Mouse (Mus musculus) 416B (cell line): ENCODE measurements around the gene Tcf25.
A peak's percentile ranks its signal among the peaks of the same experiment; 100 is the strongest.
"Not testable (repeated sequence)": the region's sequence is repeated elsewhere in the genome, so short reads cannot be mapped to it uniquely, and the experiment has no call there.

Source experiments
- DNase-seq: peaks from one replicate; pipeline ENCODE4 v3.0.0; 2011; ENCODE audit warnings: low read depth

The Tcf25 gene

GRCm38 (mm10) chr8:123428939-123429721, 55.6 kb downstream of the Tcf25 start:
- DNase-seq, result no peak

- DNase-seq, result not testable (repeated sequence)
Measured at GRCm38 (mm10) chr8:123429722-123430013, 56.1 kb downstream of the Tcf25 start.

GRCm38 (mm10) chr8:123430936-123431335, 57.4 kb downstream of the Tcf25 start:
- DNase-seq, result not testable (repeated sequence)

GRCm38 (mm10) chr8:123431616-123432365, 58.2 kb downstream of the Tcf25 start:
- DNase-seq, result no peak

GRCm38 (mm10) chr8:123432381-123432780, 58.8 kb downstream of the Tcf25 start:
- DNase-seq, result no peak

GRCm38 (mm10) chr8:123433241-123433974, 59.9 kb downstream of the Tcf25 start:
- not testable (repeated sequence) for DNase-seq

GRCm38 (mm10) chr8:123441788-123442187, 68.2 kb downstream of the Tcf25 start:
- no peak for DNase-seq

GRCm38 (mm10) chr8:123442351-123442750, 68.8 kb downstream of the Tcf25 start:
- DNase-seq, result no peak

- peak; percentile 99 for DNase-seq
Measured at GRCm38 (mm10) chr8:123442871-123443575, 69.5 kb downstream of the Tcf25 start.

- peak; percentile 74 for DNase-seq
Measured at GRCm38 (mm10) chr8:123443576-123443921, 70.0 kb downstream of the Tcf25 start.

- DNase-seq, result peak; percentile 94
Measured at GRCm38 (mm10) chr8:123444131-123444530, 70.6 kb downstream of the Tcf25 start.

GRCm38 (mm10) chr8:123445981-123446380, 72.4 kb downstream of the Tcf25 start:
- no peak for DNase-seq

GRCm38 (mm10) chr8:123446799-123447198, 73.2 kb downstream of the Tcf25 start:
- DNase-seq, result no peak

- peak; percentile 90 for DNase-seq
Measured at GRCm38 (mm10) chr8:123450783-123451182, 77.2 kb downstream of the Tcf25 start.

- DNase-seq, result not testable (repeated sequence)
Measured at GRCm38 (mm10) chr8:123451747-123452146, 78.2 kb downstream of the Tcf25 start.

GRCm38 (mm10) chr8:123452149-123452548, 78.6 kb downstream of the Tcf25 start:
- peak; percentile 81 for DNase-seq

GRCm38 (mm10) chr8:123453291-123453690, 79.7 kb downstream of the Tcf25 start:
- DNase-seq, result no peak
